Mouse (Mus musculus): ENCODE data around the gene Gpkow.

The Gpkow gene

DNA sequence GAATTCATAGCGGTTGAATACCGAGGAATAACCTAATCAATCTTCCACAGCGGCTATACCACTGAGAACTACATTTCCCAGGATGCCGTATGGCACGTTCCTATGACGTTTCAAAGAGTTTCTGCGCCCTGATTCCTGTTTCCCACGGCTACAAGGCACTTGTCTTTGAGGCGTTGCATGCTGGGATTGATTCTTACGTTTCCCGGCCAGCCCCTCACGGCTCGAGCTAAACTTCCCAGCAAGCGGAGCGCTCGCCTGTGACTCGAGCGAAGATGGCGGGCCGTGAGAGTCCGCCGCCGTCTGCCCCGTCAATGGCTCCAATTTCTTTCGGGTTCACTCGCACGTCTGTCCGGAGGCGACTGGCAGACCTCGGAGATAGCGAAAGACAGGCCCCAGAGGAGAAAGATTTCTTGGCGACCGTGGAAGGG is at the start of gene Gpkow:
Gpkow (plus strand) TSS at position 178 of the 428 bp plus-strand sequence.
- DNase-seq (ENCODE audit: low spot score) = peak; percentile 88

DNA sequence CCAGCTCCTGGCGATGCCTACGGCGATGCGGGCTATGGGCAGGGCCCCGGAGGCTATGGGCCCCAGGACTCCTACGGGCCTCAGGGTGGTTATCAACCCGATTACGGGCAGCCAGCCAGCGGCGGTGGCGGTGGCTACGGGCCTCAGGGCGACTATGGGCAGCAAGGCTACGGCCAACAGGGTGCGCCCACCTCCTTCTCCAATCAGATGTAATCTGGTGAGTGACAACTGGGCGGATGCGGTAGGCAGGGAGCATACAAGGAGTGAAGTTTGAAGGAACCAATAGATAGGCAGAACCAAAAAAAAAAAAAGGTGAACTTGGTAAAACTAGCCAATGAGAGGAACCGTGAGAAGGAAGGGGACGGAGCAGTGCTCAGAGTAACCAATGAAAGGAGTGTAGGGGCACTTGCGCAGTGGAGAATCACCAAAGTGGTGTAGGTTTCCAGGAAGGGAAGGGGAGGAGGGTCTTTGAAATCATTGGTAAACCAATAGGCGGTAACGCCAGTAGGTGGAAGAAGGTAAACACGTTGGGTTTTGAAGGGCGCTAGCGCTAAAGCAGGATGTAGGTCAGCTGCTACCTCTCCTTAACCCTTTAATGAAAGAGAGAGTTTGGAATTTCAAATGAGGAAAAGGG is 48.1 kb upstream of the Gpkow start:
- peak; percentile 90 for DNase-seq (ENCODE audit: low spot score)

DNA sequence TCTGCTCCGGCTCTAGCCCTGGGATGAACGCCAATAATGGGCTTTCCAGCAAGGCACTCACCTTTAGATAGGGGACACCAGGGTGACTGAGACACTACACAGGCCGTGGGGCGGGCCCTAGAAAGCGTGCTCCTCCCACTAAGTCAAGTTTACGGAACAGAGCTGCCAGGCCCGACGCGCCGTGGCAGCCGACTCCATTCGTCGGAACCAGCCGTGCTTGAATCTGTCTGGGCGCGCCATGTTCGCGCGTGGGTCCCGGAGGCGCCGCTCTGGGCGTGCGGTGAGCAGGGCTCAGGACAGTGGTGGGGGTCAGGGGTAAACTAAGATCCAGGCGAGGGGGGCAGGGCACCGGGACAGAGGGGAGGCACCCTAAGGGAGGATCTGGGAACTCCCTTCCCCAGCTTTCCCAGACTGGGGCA is 39.7 kb upstream of the Gpkow start, which contains the start of gene Prickle3:
Prickle3 (plus strand) TSS at position 40 of the 419 bp plus-strand sequence.
- DNase-seq (ENCODE audit: low spot score) = peak; percentile 65

DNA sequence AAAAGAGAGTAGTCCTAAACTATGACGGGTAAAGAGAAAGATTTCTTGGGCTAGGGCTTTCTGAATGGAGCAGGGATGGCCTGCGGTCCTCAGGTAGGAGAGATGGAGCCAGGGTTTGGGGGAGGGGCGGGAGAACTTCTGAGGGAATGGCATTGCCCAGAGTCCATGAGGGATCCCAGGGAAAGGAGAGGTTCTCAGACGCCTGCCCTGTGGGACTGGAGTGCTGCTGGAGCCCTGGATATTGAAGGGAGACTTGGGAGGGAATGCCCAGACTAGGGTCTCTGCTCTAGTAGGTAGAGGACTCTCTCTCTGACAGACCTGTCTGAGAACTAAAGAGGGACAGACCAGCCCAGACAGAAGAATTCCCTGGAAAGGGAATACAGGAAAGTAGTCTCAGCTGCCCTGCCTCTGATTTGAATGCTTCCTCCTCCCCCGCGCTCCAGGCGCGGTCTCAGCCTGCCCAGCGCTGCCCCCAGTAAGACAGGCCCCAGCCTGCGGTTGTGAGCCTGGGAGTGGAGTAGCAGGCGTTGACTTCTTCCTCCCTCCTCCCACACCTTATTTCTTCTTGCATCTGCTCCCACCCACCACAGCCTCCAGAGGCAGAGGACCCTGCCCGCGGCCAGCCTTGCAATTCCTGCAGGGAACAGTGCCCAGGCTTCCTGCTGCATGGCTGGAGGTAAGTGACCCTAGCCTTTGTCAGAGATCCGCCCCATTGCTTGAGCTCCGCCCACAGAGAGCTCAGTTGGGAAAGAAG is 38.7 kb upstream of the Gpkow start:
- no peak for DNase-seq (ENCODE audit: low spot score)

DNA sequence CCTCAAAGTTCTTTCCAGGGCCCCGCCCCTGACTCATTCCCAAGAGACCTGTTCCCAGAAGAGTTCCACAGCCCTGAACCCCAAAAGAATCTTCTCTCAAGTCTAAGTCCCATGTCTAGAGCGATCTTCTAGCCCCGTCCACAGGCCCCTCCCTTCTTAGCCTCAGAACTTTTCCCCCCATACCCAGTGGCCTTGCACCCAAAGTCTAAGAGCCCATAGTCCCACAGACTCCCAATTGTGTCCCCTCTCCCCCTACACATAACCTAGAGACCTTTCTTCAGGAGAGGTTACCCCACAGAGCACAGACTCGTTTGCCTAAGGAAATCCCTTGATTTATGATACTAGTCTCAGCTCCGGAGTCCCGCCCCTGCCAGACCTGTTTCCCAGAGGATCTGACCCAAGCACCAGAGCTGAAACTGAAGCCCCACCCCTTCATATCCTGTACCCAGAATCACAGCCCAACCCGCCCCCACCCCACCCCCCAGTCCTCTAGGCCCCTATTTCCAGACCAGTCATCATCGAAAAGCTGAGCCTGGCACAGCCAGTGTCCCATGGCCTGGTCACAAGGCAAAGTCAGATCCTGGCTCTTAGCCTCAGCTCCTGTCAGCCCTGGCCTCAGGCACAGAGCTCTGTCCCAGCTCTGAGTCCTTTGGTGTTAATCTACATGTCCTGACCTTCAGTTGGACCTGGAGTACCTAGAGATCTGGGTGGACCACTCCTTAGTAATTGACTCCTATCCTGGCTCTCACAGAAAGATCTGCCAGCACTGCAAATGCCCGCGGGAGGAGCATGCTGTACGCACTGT is 37.9 kb upstream of the Gpkow start:
- DNase-seq (ENCODE audit: low spot score) = no peak

DNA sequence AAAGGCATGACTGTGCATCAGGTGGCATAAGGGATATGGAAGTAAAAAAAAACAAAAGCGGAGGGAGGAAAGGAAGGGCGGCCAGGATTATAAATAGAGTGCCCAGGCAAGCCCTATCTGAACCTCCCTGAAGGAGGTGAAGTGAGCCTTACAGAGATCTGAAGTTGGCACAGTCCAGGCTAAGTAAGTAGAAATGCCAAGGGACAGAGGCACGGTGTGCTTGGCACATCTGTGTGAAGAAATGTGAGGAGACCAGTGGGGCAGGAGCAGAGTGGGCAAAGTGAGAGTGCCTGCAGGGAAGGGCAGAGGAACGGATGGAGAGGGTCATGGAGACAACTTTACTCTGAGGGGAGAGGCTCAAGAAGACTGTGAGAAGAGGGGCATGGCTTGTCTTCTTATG is 35.8 kb upstream of the Gpkow start:
- no peak for DNase-seq (ENCODE audit: low spot score)

DNA sequence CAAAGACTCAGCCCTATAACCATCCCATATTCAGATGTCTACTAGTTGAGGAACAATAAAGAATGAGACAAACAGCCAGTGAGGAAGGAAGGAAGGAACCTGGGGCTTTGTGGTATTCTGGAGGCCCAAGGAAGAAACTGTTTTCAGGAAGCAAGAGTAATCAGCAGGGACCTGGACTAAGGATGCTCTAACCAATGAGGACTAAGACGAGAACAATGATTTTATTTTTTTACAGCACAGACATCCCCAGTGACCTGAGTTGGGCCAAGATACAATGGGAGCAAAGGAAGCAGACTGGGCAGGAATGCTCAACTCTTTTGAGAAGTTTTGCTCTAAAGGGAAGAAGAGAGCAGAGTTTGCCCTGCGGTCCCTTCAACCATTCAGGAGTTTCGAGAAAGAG is 34.0 kb upstream of the Gpkow start:
- DNase-seq (ENCODE audit: low spot score) = no peak

DNA sequence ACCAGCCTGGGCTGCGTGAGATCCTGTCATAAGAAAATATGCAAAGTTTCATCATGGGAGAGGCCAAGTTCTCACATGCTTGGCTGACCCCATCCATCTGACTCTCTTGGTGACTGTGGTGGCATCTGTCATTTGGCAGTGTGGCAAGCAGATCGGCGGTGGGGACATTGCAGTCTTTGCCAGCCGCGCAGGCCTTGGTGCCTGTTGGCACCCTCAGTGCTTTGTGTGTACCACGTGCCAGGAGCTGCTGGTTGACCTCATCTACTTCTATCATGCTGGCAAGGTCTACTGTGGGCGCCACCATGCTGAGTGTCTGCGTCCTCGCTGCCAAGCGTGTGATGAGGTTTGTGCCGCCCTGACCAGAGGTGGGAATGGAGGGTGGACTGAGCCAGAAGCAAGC is 32.1 kb upstream of the Gpkow start:
- no peak for DNase-seq (ENCODE audit: low spot score)

DNA sequence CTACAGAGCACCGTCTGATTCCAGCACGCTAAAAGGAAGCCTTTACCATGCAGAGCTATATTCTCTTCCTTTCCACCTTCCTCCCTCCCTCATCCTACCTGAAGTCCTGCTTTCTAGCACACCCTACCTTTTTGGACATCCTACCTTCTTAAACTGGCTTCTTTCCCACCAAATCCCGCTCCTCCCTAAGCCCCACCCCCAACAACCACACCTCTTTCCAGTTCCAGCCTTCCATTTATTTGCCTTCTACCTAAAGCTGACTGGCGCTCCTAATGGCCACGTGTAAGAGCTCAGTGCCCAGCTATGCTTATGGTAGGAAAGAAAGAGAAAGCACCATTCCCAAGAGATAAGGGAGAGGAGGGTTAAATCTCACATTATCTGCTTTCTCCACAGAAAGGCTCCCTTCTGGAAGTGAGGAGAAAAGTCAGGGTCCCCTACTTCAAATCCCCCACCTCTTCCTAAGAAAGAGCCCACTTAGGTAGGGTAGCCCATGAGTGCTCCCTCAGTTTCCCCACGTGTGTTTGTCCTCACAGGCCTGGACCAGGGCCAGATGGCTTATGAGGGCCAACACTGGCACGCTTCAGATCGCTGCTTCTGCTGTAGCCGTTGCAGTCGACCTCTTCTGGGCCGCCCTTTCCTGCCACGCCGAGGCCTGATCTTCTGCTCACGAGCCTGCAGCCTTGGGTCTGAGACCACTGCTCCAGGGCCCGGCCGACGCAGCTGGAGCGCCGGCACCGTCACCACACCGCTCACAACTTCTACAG is 31.0 kb upstream of the Gpkow start:
- DNase-seq (ENCODE audit: low spot score) = no peak

DNA sequence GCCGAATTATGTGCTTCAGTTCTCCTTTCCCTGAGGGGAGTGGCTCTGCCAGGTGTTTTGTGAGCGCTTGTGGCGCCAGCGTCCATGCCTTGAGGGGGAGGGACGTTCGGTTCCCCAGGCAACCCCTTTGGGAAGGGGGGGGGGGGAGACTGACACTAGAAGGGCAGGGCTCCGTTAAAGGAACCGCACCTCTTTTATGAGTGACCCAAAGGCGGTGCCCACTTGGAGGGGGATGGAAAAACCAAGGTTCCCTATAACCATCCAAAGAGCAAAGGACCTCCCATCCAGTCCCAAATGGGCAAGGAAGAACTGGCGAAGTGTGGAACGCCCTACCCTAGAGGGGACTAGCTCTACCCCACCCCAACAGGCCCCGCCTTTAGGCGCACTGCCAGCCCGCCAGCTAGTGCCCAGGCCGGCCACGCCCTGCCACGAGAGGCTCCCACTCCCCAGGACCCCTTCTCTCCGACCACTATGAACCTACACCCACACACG is 26.5 kb upstream of the Gpkow start:
- DNase-seq (ENCODE audit: low spot score) = peak; percentile 22

DNA sequence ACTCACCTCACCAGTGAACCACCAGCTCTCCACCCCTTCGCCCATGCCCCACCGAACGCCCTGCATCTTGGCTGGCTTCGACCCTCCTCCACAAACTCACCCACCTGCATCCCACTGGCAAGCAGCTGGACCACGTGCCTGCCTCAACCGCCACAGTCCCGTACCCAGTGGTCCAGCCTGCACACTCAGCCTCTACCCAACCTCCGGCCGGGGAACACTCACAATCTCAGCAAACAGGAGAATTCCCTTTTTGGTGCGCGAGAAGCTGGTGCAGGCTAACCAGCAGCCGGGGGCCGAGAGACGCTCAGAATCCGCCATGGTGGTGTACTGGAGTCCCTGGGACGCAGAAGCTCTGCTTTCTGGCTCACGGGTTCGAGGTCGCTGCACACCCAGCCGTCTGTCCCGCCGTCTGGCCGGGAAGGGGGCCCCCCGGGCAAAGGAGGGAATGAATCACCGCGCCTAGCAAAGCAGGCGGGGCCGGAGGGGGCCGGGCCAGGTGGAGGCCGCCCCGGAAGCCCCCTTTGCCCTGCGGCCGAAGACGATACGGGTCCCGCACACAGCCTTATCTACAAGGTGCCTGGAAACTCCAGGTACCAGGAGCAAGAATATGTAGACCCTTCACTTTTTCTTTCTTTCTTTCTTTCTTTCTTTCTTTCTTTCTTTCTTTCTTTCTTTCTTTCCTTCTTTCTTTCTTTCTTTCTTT is 25.9 kb upstream of the Gpkow start, which contains the start of gene Plp2:
Plp2 (minus strand) TSS at position 470 of the 703 bp plus-strand sequence.
- DNase-seq (ENCODE audit: low spot score) = peak; percentile 13

DNA sequence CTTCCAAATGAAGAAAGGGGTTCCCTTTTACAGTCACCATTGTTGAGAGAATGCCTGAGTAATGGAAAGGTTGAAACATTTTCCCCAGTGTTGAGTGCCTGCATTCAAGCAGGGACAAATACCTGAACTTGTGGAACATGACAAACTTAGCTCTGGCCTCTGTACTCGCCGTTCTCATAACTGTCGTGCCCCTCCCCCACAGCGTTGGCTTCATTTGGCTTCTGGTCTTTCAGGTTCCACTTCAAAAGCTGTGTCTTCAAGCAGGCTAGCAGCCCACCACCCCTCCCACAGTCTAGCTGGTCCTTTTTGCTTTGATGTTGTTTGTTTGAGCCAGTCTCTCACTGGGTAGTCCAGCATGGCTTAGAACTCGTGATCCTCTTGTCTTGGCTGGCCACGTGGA is 24.2 kb upstream of the Gpkow start:
- no peak for DNase-seq (ENCODE audit: low spot score)

DNA sequence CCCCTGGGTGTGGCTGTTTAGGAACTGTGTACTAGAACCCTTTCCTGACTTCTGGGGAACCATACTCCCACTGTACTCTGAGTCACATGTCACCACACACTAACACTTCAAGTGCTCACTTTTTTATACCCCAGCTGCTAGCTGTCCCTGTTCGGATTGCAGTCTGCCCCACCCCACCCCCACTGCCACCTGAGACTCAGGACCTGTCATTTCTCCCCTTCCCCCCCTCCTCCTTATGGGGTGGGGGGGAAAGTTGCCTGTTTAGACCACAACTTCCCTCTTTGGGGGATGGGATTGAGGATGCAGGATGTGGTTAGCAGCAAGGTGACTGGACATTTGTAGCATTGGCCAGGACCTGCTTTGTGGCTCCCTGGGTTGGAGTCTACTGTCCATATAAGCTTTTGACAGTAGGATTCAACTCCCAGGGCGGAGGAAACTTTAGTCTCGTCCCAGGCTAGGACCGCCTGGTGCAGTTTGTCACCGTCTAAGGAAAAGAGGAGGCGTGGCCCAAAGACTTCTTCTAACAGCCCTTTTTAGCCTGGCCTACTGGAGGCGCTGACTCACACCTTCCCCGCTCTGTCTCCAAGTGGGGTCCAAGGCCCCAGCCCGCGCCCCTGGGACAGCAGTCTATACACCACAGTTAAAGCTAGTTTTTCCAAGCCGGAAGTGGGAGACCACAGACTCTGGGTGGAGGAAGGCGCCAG is 23.2 kb upstream of the Gpkow start:
- DNase-seq (ENCODE audit: low spot score) = no peak

DNA sequence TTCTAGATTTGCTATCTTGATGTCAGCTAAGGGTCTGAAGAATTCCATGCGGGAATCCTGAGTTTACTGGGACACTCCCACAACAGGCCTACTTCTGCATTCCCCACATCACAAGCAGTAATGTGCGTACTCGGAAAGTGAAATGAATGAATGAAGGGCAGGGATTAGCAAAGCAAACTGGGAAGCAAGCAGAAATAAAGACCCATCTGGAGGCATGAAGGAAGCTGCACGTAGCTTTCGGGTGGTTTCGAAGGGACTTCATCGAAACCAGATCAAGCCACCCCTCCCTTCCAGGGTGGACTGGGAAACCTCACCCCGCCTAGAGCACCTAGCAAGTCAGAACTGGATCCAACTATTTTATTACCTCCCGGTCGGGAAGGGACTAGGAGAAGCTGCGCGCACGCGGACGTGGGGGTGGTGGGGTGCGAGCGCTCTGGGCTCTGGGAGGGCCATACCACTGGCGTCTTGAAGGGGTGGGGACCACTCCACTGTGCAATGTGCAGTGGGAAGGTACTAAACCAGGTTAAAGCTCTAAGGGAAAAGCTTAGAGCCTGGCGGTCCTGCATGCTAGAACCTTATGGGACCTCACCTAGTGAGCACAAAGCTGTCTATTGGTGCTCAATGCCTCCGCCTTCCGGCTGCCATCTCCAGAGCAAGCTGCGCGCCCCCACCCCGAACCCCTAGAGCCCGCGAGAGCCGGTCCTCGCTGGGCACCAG is 22.5 kb upstream of the Gpkow start:
- peak; percentile 8 for DNase-seq (ENCODE audit: low spot score)

DNA sequence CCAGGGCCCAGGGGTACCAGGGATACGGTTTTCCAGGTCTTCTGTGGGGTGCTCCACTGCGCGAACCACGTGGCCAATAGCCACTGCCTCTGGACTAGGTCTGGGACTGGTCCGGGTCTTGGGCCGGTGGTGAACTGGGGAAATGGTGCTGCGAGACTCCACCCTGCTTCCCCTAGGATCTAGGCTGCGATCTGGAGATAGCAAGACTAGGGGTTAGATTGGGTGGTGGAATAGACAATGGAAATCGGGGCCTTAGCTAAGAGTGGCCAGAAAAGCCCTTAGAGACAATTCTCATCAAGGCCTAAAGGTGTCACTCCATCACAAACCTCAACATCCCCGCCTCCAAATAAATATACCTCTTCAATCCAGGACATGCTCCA is 21.9 kb upstream of the Gpkow start:
- DNase-seq (ENCODE audit: low spot score) = no peak

DNA sequence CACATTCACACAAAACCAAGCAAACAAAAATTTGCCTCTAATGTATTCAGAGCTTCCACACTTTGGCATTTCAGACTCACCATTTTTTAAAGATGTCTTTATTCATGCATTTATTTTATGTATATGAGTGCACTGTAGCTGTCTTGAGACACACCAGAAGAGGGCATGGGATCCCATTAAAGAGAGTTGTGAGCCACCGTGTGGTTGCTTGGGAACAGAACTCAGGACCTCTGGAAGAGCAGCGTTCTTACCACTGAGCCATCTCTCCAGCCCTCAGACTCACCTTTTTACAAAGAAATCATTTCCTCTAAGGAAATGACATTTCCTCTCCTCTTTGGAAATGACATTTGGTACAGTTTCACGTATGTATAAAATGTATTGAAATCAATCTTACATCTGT is 17.9 kb upstream of the Gpkow start:
- DNase-seq (ENCODE audit: low spot score) = no peak

DNA sequence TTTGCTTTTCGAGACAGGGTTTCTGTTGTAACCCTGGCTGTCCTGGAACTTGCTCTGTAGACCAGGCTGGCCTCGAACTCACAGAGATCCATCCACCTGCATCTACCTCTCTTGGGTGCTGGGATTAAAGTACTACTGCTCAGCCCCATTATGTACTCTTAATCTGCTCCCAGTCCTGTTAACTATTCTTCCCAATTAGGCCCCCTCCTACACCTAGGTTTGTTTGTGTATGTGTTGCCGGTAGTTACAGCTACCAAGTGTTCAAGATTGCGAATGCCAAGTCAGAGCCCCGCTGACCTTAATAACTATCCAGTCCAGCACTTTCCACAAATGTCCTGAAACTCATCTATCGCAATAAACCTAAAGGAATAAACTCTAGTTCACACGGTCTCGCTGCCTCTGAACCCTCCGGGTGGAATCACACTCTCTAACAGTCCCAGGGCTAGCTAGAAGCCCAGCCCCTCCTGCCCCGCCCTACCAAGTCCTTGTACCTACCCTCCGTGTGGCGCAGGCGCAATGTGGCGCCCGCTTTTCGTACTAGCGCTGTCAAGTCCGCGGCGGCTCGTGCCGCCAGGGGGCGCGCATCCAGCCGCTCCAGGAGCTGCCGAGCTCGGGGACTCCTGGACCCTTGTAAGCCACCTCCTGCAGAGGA is 17.4 kb upstream of the Gpkow start:
- DNase-seq (ENCODE audit: low spot score) = peak; percentile 91

DNA sequence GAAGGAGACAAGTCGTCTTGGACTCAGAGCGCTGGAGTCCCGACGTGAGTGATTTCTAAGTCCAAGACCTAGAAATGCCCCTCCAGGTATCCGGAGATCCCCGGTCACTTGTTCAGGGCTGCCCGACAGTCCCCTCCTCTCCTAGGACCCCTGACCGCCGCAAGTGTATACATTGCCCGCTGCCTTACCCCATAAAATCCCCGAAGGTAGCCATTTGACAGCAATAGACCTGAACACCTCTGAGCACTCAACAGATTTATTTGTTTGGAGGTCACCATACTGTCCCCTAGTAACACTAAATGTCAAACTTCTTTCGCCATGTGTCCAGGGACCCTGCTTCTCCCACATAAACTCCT is 16.9 kb upstream of the Gpkow start:
- DNase-seq (ENCODE audit: low spot score) = no peak

DNA sequence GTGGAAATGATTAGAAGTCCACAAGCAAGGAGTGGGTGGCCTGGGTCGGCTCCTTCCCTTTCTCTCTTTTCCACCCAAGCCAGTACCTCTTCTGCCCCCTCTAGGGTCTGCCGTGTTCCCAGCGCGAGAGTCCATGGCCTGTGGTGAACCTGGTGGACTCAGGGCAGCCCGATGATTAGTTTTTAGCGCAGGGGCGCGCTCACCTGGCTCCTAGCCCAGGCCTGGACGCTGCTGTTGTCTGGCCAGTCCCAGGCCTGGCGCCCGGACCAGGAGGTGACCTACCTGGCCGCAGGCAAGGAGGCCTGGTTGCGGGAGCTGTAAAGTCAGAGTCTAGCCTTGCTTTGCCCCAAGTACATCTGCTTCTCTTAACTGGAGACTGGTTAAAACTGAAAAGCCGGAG is 16.1 kb upstream of the Gpkow start, which contains the start of gene Magix:
Magix (minus strand) TSS at position 388 of the 400 bp plus-strand sequence.
- DNase-seq (ENCODE audit: low spot score) = no peak

Data from T-cell, adult 2 months (primary cell).